Mouse (Mus musculus) cerebellum, adult 11-12 months (tissue): ENCODE data around the gene Ndufs3.

ENCODE experiments used
- DNase-seq: peaks from one replicate; pipeline ENCODE4 v3.0.0; 2022

The Ndufs3 gene

GRCm38 (mm10) chr2:90904076-90904855 lies at the start of gene Ndufs3, which contains the start of gene Kbtbd4:
Gene Ndufs3 (minus strand): TSS chr2:90904827.
Gene Kbtbd4 (plus strand): TSS chr2:90904740.
- DNase-seq: peak; percentile 85

GRCm38 (mm10) chr2:90953461-90953860 lies 48.8 kb upstream of the Ndufs3 start:
- DNase-seq: no peak

GRCm38 (mm10) chr2:90950582-90951194 lies 46.1 kb upstream of the Ndufs3 start:
- no peak for DNase-seq

- no peak for DNase-seq
Measured at GRCm38 (mm10) chr2:90950149-90950548, 45.5 kb upstream of the Ndufs3 start.

- no peak for DNase-seq
Measured at GRCm38 (mm10) chr2:90941744-90942143, 37.1 kb upstream of the Ndufs3 start.

- DNase-seq: peak; percentile 86
Measured at GRCm38 (mm10) chr2:90940233-90941229, 35.9 kb upstream of the Ndufs3 start, which contains the start of gene Celf1. Gene Celf1 (plus strand): TSS chr2:90940382.

- DNase-seq: no peak
Measured at GRCm38 (mm10) chr2:90939750-90940149, 35.1 kb upstream of the Ndufs3 start.

- DNase-seq: no peak
Measured at GRCm38 (mm10) chr2:90938362-90938761, 33.7 kb upstream of the Ndufs3 start.

- DNase-seq: no peak
Measured at GRCm38 (mm10) chr2:90932273-90932672, 27.6 kb upstream of the Ndufs3 start.

GRCm38 (mm10) chr2:90931829-90932228 lies 27.2 kb upstream of the Ndufs3 start:
- no peak for DNase-seq

GRCm38 (mm10) chr2:90928566-90928965 lies 23.9 kb upstream of the Ndufs3 start:
- no peak for DNase-seq

- no peak for DNase-seq
Measured at GRCm38 (mm10) chr2:90922636-90923035, 18.0 kb upstream of the Ndufs3 start.

GRCm38 (mm10) chr2:90921178-90921577 lies 16.6 kb upstream of the Ndufs3 start:
- no peak for DNase-seq

GRCm38 (mm10) chr2:90917999-90918698 lies 13.5 kb upstream of the Ndufs3 start:
- no peak for DNase-seq

GRCm38 (mm10) chr2:90917233-90917998 lies 12.8 kb upstream of the Ndufs3 start:
- peak; percentile 69 for DNase-seq

GRCm38 (mm10) chr2:90916560-90917232 lies 12.1 kb upstream of the Ndufs3 start:
- no peak for DNase-seq

- DNase-seq: no peak
Measured at GRCm38 (mm10) chr2:90915516-90915915, 10.9 kb upstream of the Ndufs3 start.

- DNase-seq: no peak
Measured at GRCm38 (mm10) chr2:90913671-90914070, 9.0 kb upstream of the Ndufs3 start.

GRCm38 (mm10) chr2:90911668-90912067 lies 7.0 kb upstream of the Ndufs3 start:
- DNase-seq: no peak

- DNase-seq: no peak
Measured at GRCm38 (mm10) chr2:90910861-90911260, 6.2 kb upstream of the Ndufs3 start.

- no peak for DNase-seq
Measured at GRCm38 (mm10) chr2:90906721-90907120, 2.1 kb upstream of the Ndufs3 start.
